Comparison of ENCODE assay signal across 8 mouse cellular contexts in the genomic region with DNA sequence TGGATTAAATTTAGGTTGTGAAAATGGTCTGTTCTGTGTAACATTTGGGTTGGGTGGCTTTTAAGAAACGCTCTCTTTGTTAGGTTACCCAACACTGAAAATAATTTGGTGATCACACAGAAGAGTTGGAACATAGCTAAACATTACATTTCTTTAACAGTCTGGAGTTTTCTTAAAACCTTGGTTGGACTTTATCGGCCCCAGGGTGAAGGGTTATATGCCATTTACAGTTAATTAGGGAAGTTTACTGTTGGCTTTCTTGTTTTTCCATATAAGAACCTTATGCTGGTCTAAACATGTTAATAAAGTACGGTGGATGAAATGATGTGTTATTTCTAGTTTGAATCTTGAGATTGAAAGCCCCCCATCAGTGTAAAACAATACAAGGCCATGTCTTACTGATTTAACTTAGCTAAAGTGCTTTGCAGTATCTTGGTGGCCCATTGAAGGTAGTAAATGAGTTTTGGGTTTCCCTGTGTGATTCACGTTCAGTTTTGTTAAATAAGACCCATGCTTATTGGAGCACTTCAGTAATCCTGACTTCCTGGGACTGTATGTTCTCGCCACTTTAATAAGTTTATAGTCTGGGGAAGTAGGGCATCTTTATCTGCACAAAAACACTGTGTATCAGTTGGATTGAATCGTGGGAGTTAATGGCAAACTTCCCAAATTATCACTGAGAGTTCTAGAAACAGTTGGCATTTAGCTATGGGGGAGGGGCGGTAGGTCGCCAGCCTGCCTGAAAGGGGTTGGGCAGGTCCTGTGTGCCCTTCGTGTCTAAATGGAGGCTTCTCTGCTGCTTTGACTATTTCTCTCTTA. TPM values are rescaled to one million over a fixed set of nuclear protein-coding genes. Genes with fewer than 3 reads are reported as not detected.
DNase-seq lines count a peak whose midpoint lies in the region; ATAC-seq and TF ChIP-seq lines count a peak whose summit lies in the region.

No protein-coding gene starts in this region.

- DNase-seq in cerebellum, adult 18-20 months = peak; percentile 42 to 55
- DNase-seq in gastrocnemius, postnatal 10 days = peak; percentile 25
- DNase-seq in frontal cortex, postnatal 14 days (ENCODE audit: low spot score in 2 of 2) = no peak

- no peak for TF ChIP-seq CTCF in intestine, postnatal 0 days (IDR thresholded peaks at IDR 0.05; ENCODE audit: low read depth)

- H3K4me1 ChIP-seq in megakaryocyte, embryonic 14.5 days = peaks cover 61% of the 10 kb centered on the region
- no peaks in the 10 kb centered on the region for H3K4me1 ChIP-seq in intestine, postnatal 0 days (replicated peaks; ENCODE audit: control insufficient read depth, insufficient read depth, low read length)
- H3K4me1 ChIP-seq in liver, embryonic 12.5 days = peaks cover 66% of the 10 kb centered on the region
- peaks cover 20% of the 10 kb centered on the region for H3K4me1 ChIP-seq in neural tube, embryonic 14.5 days (ENCODE audit: control insufficient read depth, insufficient read depth, low read length)

- H3K4me2 ChIP-seq in intestine, postnatal 0 days (replicated peaks; ENCODE audit: low read depth) = peak overlapping the region; percentile 96
- peak overlapping the region; percentile 98 for H3K4me2 ChIP-seq in liver, embryonic 12.5 days
- H3K4me2 ChIP-seq in neural tube, embryonic 14.5 days (ENCODE audit: low read depth, low read length) = peak overlapping the region; percentile 47

- H3K9ac ChIP-seq in intestine, postnatal 0 days (ENCODE audit: low read depth, low read length) = peak overlapping the region; percentile 97; the same call in 1 of the 2 replicates
- peak overlapping the region; percentile 94 for H3K9ac ChIP-seq in liver, embryonic 12.5 days
- peak overlapping the region; percentile 95; the same call in 1 of the 2 replicates for H3K9ac ChIP-seq in neural tube, embryonic 14.5 days (replicated peaks; ENCODE audit: low read depth, low read length)

- 10% methylated on average over 9 of the region's 9 CpGs for WGBS in intestine, postnatal 0 days
- 3% methylated on average over 9 of the region's 9 CpGs for WGBS in liver, embryonic 12.5 days (ENCODE audit: insufficient replicate concordance)
- WGBS in neural tube, embryonic 14.5 days = 3% methylated on average over 9 of the region's 9 CpGs

- H3K4me3 ChIP-seq in megakaryocyte, embryonic 14.5 days (replicated peaks) = peak overlapping the region; percentile 96
- H3K4me3 ChIP-seq in intestine, postnatal 0 days (ENCODE audit: low read depth, low read length) = peak overlapping the region; percentile 99
- peak overlapping the region; percentile 97 for H3K4me3 ChIP-seq in liver, embryonic 12.5 days
- peak overlapping the region; percentile 94 for H3K4me3 ChIP-seq in neural tube, embryonic 14.5 days (ENCODE audit: low read depth, low read length)

- no peaks in the 10 kb centered on the region for H3K9me3 ChIP-seq in megakaryocyte, embryonic 14.5 days
- H3K9me3 ChIP-seq in intestine, postnatal 0 days (ENCODE audit: control insufficient read depth) = no peaks in the 10 kb centered on the region
- no peaks in the 10 kb centered on the region for H3K9me3 ChIP-seq in liver, embryonic 12.5 days (replicated peaks)
- no peaks in the 10 kb centered on the region for H3K9me3 ChIP-seq in neural tube, embryonic 14.5 days (ENCODE audit: control insufficient read depth, low read length)

- H3K36me3 ChIP-seq in megakaryocyte, embryonic 14.5 days (replicated peaks; ENCODE audit: low read length) = peaks cover 27% of the 10 kb centered on the region
- H3K36me3 ChIP-seq in intestine, postnatal 0 days (ENCODE audit: control insufficient read depth, insufficient read depth) = no peaks in the 10 kb centered on the region; the same call in 1 of the 2 replicates
- peaks cover 9% of the 10 kb centered on the region; the same call in 1 of the 2 replicates for H3K36me3 ChIP-seq in liver, embryonic 12.5 days
- H3K36me3 ChIP-seq in neural tube, embryonic 14.5 days (ENCODE audit: control insufficient read depth, insufficient read depth, low read length) = no peaks in the 10 kb centered on the region

- ATAC-seq in megakaryocyte, adult 5-6 weeks (ENCODE audit: poor library complexity, severe bottlenecking) = no peak
- no peak for ATAC-seq in intestine, postnatal 0 days
- no peak for ATAC-seq in liver, embryonic 12.5 days
- no peak for ATAC-seq in neural tube, embryonic 14.5 days (ENCODE audit: low read depth)

- H3K27me3 ChIP-seq in megakaryocyte, embryonic 14.5 days (replicated peaks) = no peaks in the 10 kb centered on the region
- H3K27me3 ChIP-seq in intestine, postnatal 0 days (replicated peaks; ENCODE audit: control insufficient read depth, insufficient read depth, low read length) = no peaks in the 10 kb centered on the region
- H3K27me3 ChIP-seq in liver, embryonic 12.5 days (replicated peaks) = no peaks in the 10 kb centered on the region
- no peaks in the 10 kb centered on the region for H3K27me3 ChIP-seq in neural tube, embryonic 14.5 days (ENCODE audit: control insufficient read depth, insufficient read depth, low read length)

- no peak overlapping the region for H3K27ac ChIP-seq in intestine, postnatal 0 days (ENCODE audit: low read depth, low read length)
- peak overlapping the region; percentile 93 for H3K27ac ChIP-seq in liver, embryonic 12.5 days
- peak overlapping the region; percentile 99; the same call in 1 of the 2 replicates for H3K27ac ChIP-seq in neural tube, embryonic 14.5 days (ENCODE audit: low read depth, low read length)

RNA-seq across cellular contexts. Expression of a gene that starts 1.4 kb away (rescaled TPM):
- 1.0 and 6.1 TPM in 2 replicates for polyA plus RNA-seq in megakaryocyte, embryonic 14.5 days (2012; ENCODE audit: insufficient read depth, low replicate concordance)
- total RNA-seq in megakaryocyte, adult 5-6 weeks (2015) = 111 and 139 TPM in 2 replicates
- 95.5 and 99.3 TPM in 2 replicates for total RNA-seq in megakaryocyte, adult 5-6 weeks (2017)
- 10 to 100 TPM; 59.3 to 66.0 TPM for total RNA-seq in gastrocnemius, postnatal 10 days (2021)
- 5.6 and 9.2 TPM in 2 replicates for polyA plus RNA-seq in intestine, postnatal 0 days (2015; fragmentation: Nextera tagmentation; extraction: Ambion mirVana)
- polyA plus RNA-seq in liver, embryonic 12.5 days (2016; fragmentation: Nextera tagmentation; extraction: Ambion mirVana) = 12.0 and 12.2 TPM in 2 replicates
- polyA plus RNA-seq in neural tube, embryonic 14.5 days (2014; fragmentation: Nextera tagmentation; extraction: Ambion mirVana) = 27.4 and 28.0 TPM in 2 replicates

Comparison
In these comparisons a context has a peak if more than half of its experiments do, and no peak if none do; other contexts are left out.
1. DNase-seq: peak in cerebellum, adult 18-20 months (2 of 2) and gastrocnemius, postnatal 10 days (single experiment); none in frontal cortex, postnatal 14 days (0 of 2).
2. H3K4me2 ChIP-seq: peak in every context shown above with its lines; median percentile 98 in liver, embryonic 12.5 days; 96 in intestine, postnatal 0 days; 47 in neural tube, embryonic 14.5 days.
3. Peak in every context shown above with its lines, with median percentiles within 50 percentile points of each other: H3K4me3 ChIP-seq and H3K9ac ChIP-seq.